Mouse (Mus musculus): ENCODE results near the gene Sost.

DNA sequence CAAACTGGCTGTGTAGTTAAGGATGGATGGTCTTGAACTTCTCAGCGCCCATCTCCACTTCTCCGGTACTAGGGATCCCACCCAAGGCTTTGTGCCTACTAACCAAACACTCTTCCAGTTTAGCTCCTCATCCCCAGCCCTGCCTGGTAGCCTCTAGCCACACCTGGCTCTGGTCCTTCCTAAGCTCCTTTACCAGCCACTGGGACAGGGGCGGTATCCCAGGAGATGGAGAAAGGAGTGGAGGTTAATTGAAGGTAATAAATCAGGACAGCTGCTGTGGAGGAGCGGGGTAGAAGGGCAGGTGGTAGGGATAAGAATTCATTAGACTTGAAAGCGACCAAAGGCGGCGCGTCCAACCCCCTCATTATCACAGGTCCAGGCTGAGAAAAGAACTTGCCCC lies 2.2 kb downstream of the Sost start:
- TF ChIP-seq CTCF (IDR thresholded peaks at IDR 0.05; ENCODE audit: low read depth) (no peak), EP300 (IDR thresholded peaks at IDR 0.05; ENCODE audit: low read depth) (no peak)
